Mouse (Mus musculus) right cerebral cortex, postnatal 4 days (tissue): ENCODE measurements around the gene Grm8.
"Not testable (repeated sequence)": the region's sequence is repeated elsewhere in the genome, so short reads cannot be mapped to it uniquely, and the experiment has no call there.

ENCODE experiments used
- DNase-seq: peaks from one replicate; pipeline ENCODE4 v3.0.0-alpha.2; 2022

Grm8 gene

GRCm38 (mm10) chr6:27819735-27820134, 315.2 kb downstream of the Grm8 start:
- not testable (repeated sequence) for DNase-seq

GRCm38 (mm10) chr6:27812789-27813188, 322.2 kb downstream of the Grm8 start:
- DNase-seq: no peak

GRCm38 (mm10) chr6:27809996-27810395, 325.0 kb downstream of the Grm8 start:
- DNase-seq: no peak

GRCm38 (mm10) chr6:27806741-27807140, 328.2 kb downstream of the Grm8 start:
- no peak for DNase-seq

GRCm38 (mm10) chr6:27800881-27801572, 334.0 kb downstream of the Grm8 start:
- DNase-seq: no peak

GRCm38 (mm10) chr6:27798735-27799134, 336.2 kb downstream of the Grm8 start:
- no peak for DNase-seq

GRCm38 (mm10) chr6:27789566-27789965, 345.4 kb downstream of the Grm8 start:
- DNase-seq: no peak

GRCm38 (mm10) chr6:27789151-27789550, 345.8 kb downstream of the Grm8 start:
- no peak for DNase-seq

- DNase-seq: no peak
Measured at GRCm38 (mm10) chr6:27782251-27782650, 352.7 kb downstream of the Grm8 start.

- DNase-seq: no peak
Measured at GRCm38 (mm10) chr6:27781371-27781770, 353.6 kb downstream of the Grm8 start.

GRCm38 (mm10) chr6:27775646-27776271, 359.2 kb downstream of the Grm8 start:
- no peak for DNase-seq

- DNase-seq: no peak
Measured at GRCm38 (mm10) chr6:27762061-27762460, 372.9 kb downstream of the Grm8 start.

GRCm38 (mm10) chr6:27753290-27753829, 381.6 kb downstream of the Grm8 start:
- no peak for DNase-seq

GRCm38 (mm10) chr6:27746493-27746892, 388.5 kb downstream of the Grm8 start:
- no peak for DNase-seq

GRCm38 (mm10) chr6:27745693-27746451, 389.1 kb downstream of the Grm8 start:
- DNase-seq: no peak

- DNase-seq: no peak
Measured at GRCm38 (mm10) chr6:27689382-27689781, 445.6 kb downstream of the Grm8 start.

- no peak for DNase-seq
Measured at GRCm38 (mm10) chr6:27661747-27662435, 473.1 kb downstream of the Grm8 start.

GRCm38 (mm10) chr6:27657520-27657919, 477.5 kb downstream of the Grm8 start:
- peak; percentile 26 for DNase-seq

- no peak for DNase-seq
Measured at GRCm38 (mm10) chr6:27646503-27646902, 488.5 kb downstream of the Grm8 start.

- no peak for DNase-seq
Measured at GRCm38 (mm10) chr6:27645054-27645453, 489.9 kb downstream of the Grm8 start.

GRCm38 (mm10) chr6:27635898-27636297, 499.1 kb downstream of the Grm8 start:
- no peak for DNase-seq

GRCm38 (mm10) chr6:27617472-27617871, 517.5 kb downstream of the Grm8 start:
- no peak for DNase-seq

- DNase-seq: no peak
Measured at GRCm38 (mm10) chr6:27580485-27580884, 554.5 kb downstream of the Grm8 start.
